Mouse (Mus musculus): ENCODE data around the gene Bend6.

The Bend6 gene

GRCm38 (mm10) chr1:33907421-33908190 lies at the start of gene Bend6:
Gene Bend6, minus strand, starts transcription at chr1:33907816.
- DNase-seq = peak; percentile 63 to 70

- no peak for DNase-seq
Measured at GRCm38 (mm10) chr1:33955626-33956025, 48.0 kb upstream of the Bend6 start.

- no peak for DNase-seq
Measured at GRCm38 (mm10) chr1:33948511-33948910, 40.9 kb upstream of the Bend6 start.

- no peak for DNase-seq
Measured at GRCm38 (mm10) chr1:33947838-33948237, 40.2 kb upstream of the Bend6 start.

GRCm38 (mm10) chr1:33946601-33947395 lies 39.2 kb upstream of the Bend6 start:
- DNase-seq = no peak

- DNase-seq = no peak
Measured at GRCm38 (mm10) chr1:33945756-33946155, 38.1 kb upstream of the Bend6 start.

GRCm38 (mm10) chr1:33944977-33945750 lies 37.5 kb upstream of the Bend6 start:
- peak; percentile 58 to 60 for DNase-seq

GRCm38 (mm10) chr1:33943943-33944342 lies 36.3 kb upstream of the Bend6 start:
- DNase-seq = no peak

GRCm38 (mm10) chr1:33942638-33943037 lies 35.0 kb upstream of the Bend6 start:
- no peak for DNase-seq

GRCm38 (mm10) chr1:33940364-33940928 lies 32.8 kb upstream of the Bend6 start:
- DNase-seq = no peak

- DNase-seq = no peak
Measured at GRCm38 (mm10) chr1:33939828-33940227, 32.2 kb upstream of the Bend6 start.

GRCm38 (mm10) chr1:33935946-33936345 lies 28.3 kb upstream of the Bend6 start:
- DNase-seq = no peak

GRCm38 (mm10) chr1:33932845-33933499 lies 25.4 kb upstream of the Bend6 start:
- DNase-seq = no peak

- DNase-seq = no peak
Measured at GRCm38 (mm10) chr1:33932196-33932595, 24.6 kb upstream of the Bend6 start.

GRCm38 (mm10) chr1:33931791-33932190 lies 24.2 kb upstream of the Bend6 start:
- no peak for DNase-seq

- DNase-seq = no peak
Measured at GRCm38 (mm10) chr1:33927466-33927865, 19.9 kb upstream of the Bend6 start.

GRCm38 (mm10) chr1:33925283-33925682 lies 17.7 kb upstream of the Bend6 start:
- no peak for DNase-seq

GRCm38 (mm10) chr1:33922975-33923374 lies 15.4 kb upstream of the Bend6 start:
- DNase-seq = no peak

- DNase-seq = no peak
Measured at GRCm38 (mm10) chr1:33916554-33916953, 8.9 kb upstream of the Bend6 start.

- no peak for DNase-seq
Measured at GRCm38 (mm10) chr1:33911589-33911988, 4.0 kb upstream of the Bend6 start.

- DNase-seq = no peak
Measured at GRCm38 (mm10) chr1:33908191-33908962, 761 bp upstream of the Bend6 start, which contains the start of gene Dst. Gene Dst, plus strand, starts transcription at chr1:33908225.

- no peak for DNase-seq
Measured at GRCm38 (mm10) chr1:33906927-33907326, 689 bp downstream of the Bend6 start.

Data from lung, postnatal 4 days (tissue).